Mouse (Mus musculus): ENCODE measurements around the gene Aaas. TPM values are rescaled to one million over a fixed set of nuclear protein-coding genes. Genes with fewer than 3 reads are reported as not detected.

Gene Aaas
- polyA plus RNA-seq (2015; fragmentation: Nextera tagmentation; extraction: Ambion mirVana) = 31.3 and 36.8 TPM in 2 replicates

DNA sequence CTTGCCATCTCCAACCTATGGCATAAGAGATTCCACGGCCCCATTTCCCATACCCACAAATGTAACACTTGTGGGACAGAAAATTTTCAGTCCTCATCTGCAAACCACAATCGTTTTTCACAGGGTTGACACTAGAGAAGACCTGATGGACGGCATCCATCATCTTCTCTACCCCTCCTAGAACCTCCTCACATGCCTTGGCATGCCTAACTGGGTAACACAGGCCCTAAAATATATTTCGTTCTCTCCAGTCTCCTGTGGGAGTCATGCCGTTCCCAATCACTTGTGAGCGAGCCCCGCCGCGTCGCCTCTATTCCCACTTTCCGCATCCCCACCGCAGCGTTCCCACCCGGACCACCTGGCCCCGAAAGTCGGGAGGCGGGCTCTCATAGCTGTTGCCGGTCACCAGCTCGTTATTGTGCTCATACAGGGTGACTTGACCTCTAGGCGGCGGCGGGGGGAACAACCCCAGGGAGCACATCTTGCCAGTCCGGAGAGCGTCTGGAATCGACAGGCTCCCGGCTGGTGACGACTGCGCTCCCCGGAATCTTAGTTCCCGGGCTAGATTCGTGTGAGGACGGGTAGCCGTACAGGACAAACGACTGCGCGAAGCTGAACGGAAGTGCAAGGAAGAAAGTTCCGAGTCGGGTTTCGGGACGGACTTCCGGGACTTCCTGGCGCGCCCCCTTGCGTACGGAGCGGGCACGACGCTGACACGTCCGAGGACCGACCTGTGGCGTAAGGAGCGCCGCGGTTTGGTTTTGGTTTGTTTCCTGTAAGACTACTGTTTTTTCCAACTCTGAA, at the start of gene Aaas:
Gene Aaas, minus strand, starts transcription at position 634 of the 804 bp plus-strand sequence.
- WGBS = under 1% methylated on average over 56 of the region's 56 CpGs
- Histone ChIP-seq H3K27me3 (no peaks in the 10 kb centered on the region), H3K9me3 (no peaks in the 10 kb centered on the region), H3K36me3 (peaks cover 17% of the 10 kb centered on the region), H3K4me3 (peak within 1 kb of the TSS; percentile 81), H3K9ac (peak within 1 kb of the TSS; percentile 83), H3K4me2 (peak within 1 kb of the TSS; percentile 93), H3K27ac (replicated peaks) (peak within 1 kb of the TSS; percentile 67), H3K4me1 (replicated peaks) (peaks cover 19% of the 10 kb centered on the region)
- peak; percentile 88 for ATAC-seq (ENCODE audit: low read depth)

DNA sequence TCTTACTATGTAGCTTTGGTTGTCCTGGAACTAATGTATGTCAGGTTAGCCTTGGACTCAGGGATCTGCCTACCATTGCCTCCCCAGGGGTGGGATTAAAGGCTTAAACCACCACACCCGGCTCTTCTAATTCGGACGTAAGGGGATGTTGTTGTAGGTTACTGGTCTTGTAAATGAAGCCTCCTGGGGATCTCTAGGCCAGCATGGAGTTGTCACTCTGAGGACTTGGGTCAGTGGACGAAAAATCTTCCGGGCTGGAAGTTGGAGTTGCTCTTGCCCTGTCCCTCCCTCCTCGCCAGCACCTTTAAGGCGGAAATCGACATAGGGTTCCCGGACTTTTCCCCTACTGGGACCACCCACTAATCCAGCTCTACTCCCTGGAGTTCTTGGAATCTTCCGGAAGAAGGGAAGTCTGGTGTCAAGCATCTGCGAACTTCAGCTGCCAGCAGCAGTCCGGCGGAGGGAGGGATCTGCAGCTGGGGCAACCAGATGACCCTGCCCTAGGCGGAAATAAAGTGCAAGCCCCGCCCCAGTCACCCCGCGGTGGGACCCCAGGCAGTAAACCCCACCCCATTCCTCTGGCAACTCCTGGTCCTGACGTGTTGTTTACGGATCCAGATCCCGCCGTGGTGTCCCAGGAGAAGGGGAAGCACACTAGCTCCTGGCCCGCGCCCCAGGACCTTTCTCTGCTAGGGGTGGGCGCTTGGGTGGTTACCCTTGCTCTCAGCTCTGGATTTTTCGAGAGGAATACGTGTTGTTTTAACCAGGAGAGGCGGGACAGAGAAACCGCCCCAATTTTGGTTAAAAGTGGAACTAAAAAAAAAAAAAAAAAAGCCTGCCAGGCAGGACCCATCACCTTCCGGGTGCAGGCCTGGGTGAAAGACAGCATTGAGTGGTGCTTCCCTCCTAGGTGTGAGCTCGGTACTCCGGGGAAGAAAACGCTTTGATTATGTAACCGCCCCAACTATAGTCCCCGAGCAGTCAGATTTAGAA, 49.0 kb upstream of the Aaas start:
- Histone ChIP-seq H3K36me3 (no peaks in the 10 kb centered on the region), H3K4me3 (peak overlapping the region; percentile 37), H3K27ac (replicated peaks) (peak overlapping the region; percentile 62), H3K27me3 (no peaks in the 10 kb centered on the region), H3K9ac (peak overlapping the region; percentile 64), H3K9me3 (no peaks in the 10 kb centered on the region), H3K4me2 (peak overlapping the region; percentile 67), H3K4me1 (replicated peaks) (peaks cover 18% of the 10 kb centered on the region)
- ATAC-seq (ENCODE audit: low read depth) = peak; percentile 67; the same call in 1 of the 2 replicates
- 5% methylated on average over 34 of the region's 34 CpGs for WGBS

DNA sequence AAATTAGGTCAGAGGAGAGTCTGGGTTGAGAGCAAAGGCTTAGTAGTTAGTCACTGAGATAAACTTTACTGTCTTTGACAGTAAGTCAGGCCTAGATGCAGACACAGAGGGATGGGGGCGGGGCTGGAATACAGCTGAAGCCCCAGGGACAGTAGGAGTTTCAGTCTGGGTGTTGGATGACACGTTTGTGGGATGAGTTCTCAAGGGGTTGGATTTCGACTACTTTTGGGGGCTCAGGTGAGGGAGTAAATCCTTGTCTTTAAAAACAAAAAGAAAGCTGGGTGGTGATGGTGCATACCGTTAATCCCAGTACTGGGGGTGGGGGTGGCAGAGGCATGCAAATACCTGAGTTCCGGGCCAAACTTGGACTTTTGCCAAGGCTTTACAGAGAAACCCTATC, 48.1 kb upstream of the Aaas start:
- ATAC-seq (ENCODE audit: low read depth) = no peak
- WGBS = 25% methylated on average over 5 of the region's 5 CpGs
- H3K4me2 ChIP-seq = 0 out of 2 replicates have a peak overlapping the region, but pooled peaks have one; percentile 67

DNA sequence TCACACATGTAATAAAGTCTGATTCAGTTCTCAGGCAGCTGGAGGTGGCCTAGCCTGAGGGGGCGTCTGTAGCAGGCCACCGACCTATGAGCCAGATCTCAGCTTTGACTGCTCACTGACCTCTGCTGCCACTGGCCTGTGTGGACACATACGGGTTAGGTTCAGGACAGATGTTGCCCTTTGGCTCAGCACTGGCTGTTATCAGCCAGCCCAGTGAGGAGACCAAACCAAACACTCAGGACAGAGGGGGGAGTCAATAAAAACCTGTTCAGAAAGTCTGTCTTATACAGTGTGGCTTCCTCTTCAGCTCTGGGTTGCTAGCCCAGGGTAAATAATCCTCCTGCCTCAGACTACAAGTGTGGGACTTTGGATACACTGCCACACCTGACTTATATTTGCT, 44.5 kb upstream of the Aaas start:
- H3K4me2 ChIP-seq = no peak overlapping the region
- peaks cover 16% of the 10 kb centered on the region for H3K4me1 ChIP-seq (replicated peaks)

More for the DNA sequence above, 48.1 kb upstream of the Aaas start:
- Histone ChIP-seq H3K9me3 (no peaks in the 10 kb centered on the region), H3K27me3 (no peaks in the 10 kb centered on the region), H3K4me1 (replicated peaks) (peaks cover 18% of the 10 kb centered on the region), H3K27ac (replicated peaks) (no peak overlapping the region), H3K4me3 (no peak overlapping the region), H3K36me3 (no peaks in the 10 kb centered on the region), H3K9ac (no peak overlapping the region)

DNA sequence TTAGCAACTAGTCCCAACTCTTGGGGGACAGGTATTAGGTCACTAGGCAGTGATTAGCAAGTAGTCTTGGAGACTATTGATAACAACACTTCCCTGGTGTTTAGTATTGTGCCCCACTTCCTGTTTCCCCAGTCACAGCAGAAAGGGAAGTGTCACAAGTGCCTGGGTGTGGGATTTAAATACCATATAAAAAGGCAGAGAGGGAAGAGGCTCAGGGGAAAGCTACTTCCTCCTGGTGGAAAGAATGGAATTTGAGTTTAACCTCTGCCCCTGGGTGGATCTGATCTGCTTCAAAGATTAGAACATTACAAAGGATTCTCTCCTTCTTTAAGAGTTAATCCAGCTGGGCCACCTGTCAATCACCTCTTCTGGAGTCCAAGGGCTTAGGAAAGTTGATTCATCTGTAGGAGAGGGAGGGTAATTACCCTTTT, 43.0 kb upstream of the Aaas start:
- Histone ChIP-seq H3K36me3 (no peaks in the 10 kb centered on the region), H3K9me3 (no peaks in the 10 kb centered on the region), H3K4me3 (no peak overlapping the region), H3K4me2 (no peak overlapping the region), H3K4me1 (replicated peaks) (0 out of 2 replicates have a peak, but pooled peaks cover 1% of the 10 kb centered on the region), H3K27me3 (no peaks in the 10 kb centered on the region), H3K27ac (replicated peaks) (no peak overlapping the region), H3K9ac (no peak overlapping the region)
- no peak for ATAC-seq (ENCODE audit: low read depth)

More for the DNA sequence above, 44.5 kb upstream of the Aaas start:
- H3K9ac ChIP-seq = no peak overlapping the region
- ATAC-seq (ENCODE audit: low read depth) = no peak
- H3K27me3 ChIP-seq = no peaks in the 10 kb centered on the region
- no peaks in the 10 kb centered on the region for H3K9me3 ChIP-seq
- WGBS = 30% methylated on average over 3 of the region's 3 CpGs
- H3K36me3 ChIP-seq = no peaks in the 10 kb centered on the region
- H3K4me3 ChIP-seq = no peak overlapping the region
- no peak overlapping the region for H3K27ac ChIP-seq (replicated peaks)

DNA sequence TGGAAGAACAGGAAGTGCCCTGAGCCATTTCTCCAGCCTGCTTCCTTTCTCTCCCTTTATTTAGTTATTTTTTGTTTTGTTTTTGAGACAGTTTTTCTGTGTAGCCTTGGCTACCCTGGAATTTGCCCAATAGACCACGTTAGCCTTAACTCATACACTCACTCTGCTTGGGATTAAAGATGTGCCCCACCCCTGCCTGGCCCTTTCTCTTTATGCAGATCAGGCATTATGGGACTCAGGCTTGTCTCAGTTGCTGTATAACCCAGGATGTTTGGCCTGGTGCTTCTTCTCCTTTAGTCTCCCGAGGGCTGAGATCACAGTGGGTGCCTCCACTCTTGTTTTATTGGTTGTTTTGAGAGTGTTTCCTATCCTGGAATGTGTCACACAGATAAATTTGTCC, 41.9 kb upstream of the Aaas start:
- Histone ChIP-seq H3K27ac (replicated peaks) (no peak overlapping the region), H3K27me3 (no peaks in the 10 kb centered on the region), H3K4me1 (replicated peaks) (no peaks in the 10 kb centered on the region), H3K9ac (no peak overlapping the region), H3K36me3 (no peaks in the 10 kb centered on the region), H3K9me3 (no peaks in the 10 kb centered on the region), H3K4me3 (no peak overlapping the region), H3K4me2 (no peak overlapping the region)
- no peak for ATAC-seq (ENCODE audit: low read depth)
- WGBS = 59% methylated on average over 2 of the region's 2 CpGs

DNA sequence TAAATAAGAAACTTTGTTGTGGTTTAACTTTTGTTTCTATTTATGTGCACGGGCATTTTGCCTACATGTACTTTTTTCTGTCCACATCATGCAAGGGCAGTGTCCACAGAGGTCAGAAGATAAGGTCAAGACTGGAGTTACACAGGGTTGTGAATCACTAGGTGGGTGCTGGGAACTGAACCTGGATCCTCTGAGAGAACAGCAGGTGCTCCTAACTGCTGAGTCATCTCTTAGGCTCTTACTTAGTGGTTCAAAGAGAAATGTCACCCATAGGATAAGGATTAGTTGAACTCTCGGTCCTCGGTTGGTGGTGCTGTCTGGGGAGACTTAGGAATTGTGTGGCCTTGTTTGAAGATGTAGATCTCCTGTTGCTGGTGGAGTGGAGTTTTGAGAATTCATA, 38.4 kb upstream of the Aaas start:
- Histone ChIP-seq H3K4me2 (no peak overlapping the region), H3K27ac (replicated peaks) (no peak overlapping the region), H3K4me3 (no peak overlapping the region), H3K9ac (no peak overlapping the region), H3K27me3 (no peaks in the 10 kb centered on the region), H3K36me3 (no peaks in the 10 kb centered on the region), H3K4me1 (replicated peaks) (no peaks in the 10 kb centered on the region), H3K9me3 (no peaks in the 10 kb centered on the region)
- ATAC-seq (ENCODE audit: low read depth) = no peak
- 88% methylated on average over 3 of the region's 3 CpGs for WGBS

DNA sequence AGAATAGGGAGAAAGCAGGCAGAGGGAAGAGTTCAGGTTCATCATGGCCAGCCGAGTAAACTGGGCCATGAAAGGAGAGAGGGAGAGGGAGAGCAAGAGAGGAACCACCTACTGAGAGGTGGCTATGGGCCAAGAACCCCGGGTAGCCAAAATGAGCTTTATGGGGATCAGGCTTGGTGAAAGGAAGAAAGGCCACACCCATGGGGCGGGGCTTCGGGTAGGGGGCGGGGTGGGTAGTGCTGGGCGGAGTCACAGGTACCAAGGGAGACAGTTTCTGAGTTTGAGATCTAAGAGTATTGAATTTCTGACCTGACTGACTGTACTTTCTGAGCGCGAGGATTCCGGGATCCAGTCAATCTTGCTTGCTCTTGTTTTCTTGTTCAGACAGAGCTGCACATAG, 36.1 kb upstream of the Aaas start:
- H3K36me3 ChIP-seq = no peaks in the 10 kb centered on the region
- no peak for ATAC-seq (ENCODE audit: low read depth)
- H3K4me1 ChIP-seq (replicated peaks) = 0 out of 2 replicates have a peak, but pooled peaks cover 3% of the 10 kb centered on the region
- H3K27ac ChIP-seq (replicated peaks) = no peak overlapping the region
- H3K9me3 ChIP-seq = no peaks in the 10 kb centered on the region
- H3K9ac ChIP-seq = no peak overlapping the region
- no peaks in the 10 kb centered on the region for H3K27me3 ChIP-seq
- H3K4me2 ChIP-seq = no peak overlapping the region
- no peak overlapping the region for H3K4me3 ChIP-seq
- 51% methylated on average over 9 of the region's 9 CpGs for WGBS

DNA sequence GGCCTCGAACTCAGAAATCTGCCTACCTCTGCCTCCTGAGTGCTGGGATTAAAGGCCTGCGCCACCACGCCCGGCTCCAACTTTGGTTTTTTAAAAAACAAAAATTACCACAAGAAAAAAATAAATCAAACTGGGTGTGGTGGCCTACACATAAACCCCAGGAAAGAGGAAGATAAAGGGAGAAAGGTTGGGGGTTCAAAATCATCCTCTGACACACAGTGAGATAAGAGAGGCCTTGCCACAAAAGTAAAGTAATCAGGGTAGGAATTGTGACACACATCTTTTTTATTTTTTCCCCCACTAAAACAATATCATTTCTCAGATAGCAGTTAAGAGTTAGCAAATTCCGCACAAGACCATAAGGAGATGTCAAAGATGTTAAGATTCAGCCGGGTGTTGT, 33.1 kb upstream of the Aaas start:
- Histone ChIP-seq H3K9me3 (no peaks in the 10 kb centered on the region), H3K4me3 (no peak overlapping the region), H3K9ac (no peak overlapping the region), H3K36me3 (no peaks in the 10 kb centered on the region), H3K4me1 (replicated peaks) (0 out of 2 replicates have a peak, but pooled peaks cover 3% of the 10 kb centered on the region), H3K27me3 (no peaks in the 10 kb centered on the region), H3K27ac (replicated peaks) (no peak overlapping the region), H3K4me2 (no peak overlapping the region)
- 85% methylated on average over 6 of the region's 6 CpGs for WGBS
- ATAC-seq (ENCODE audit: low read depth) = no peak

DNA sequence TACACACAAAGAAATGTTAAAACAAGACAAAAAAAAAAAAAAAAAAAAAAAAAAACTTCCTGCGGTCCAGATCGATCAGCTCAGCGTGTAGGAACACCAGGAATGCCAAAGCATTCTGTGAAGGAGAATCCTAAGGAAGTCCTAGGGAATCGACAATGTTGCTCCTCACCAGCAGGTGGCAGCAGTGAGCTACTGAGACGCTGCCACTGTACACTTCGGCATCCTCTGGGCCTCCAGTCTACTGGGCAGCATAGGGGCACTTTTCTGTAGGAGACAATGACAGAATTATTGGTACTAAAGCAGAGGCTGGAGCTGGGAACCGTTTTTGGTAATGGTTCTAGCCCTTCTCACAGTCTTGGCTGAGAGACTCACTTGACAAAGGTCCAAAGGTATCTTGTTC, 31.0 kb upstream of the Aaas start:
- Histone ChIP-seq H3K4me1 (replicated peaks) (peaks cover 15% of the 10 kb centered on the region), H3K27ac (replicated peaks) (no peak overlapping the region), H3K9ac (no peak overlapping the region), H3K27me3 (no peaks in the 10 kb centered on the region), H3K9me3 (no peaks in the 10 kb centered on the region), H3K4me3 (no peak overlapping the region), H3K4me2 (no peak overlapping the region), H3K36me3 (no peaks in the 10 kb centered on the region)
- 3% methylated on average over 7 of the region's 7 CpGs for WGBS
- peak; percentile 70 for ATAC-seq (ENCODE audit: low read depth)

DNA sequence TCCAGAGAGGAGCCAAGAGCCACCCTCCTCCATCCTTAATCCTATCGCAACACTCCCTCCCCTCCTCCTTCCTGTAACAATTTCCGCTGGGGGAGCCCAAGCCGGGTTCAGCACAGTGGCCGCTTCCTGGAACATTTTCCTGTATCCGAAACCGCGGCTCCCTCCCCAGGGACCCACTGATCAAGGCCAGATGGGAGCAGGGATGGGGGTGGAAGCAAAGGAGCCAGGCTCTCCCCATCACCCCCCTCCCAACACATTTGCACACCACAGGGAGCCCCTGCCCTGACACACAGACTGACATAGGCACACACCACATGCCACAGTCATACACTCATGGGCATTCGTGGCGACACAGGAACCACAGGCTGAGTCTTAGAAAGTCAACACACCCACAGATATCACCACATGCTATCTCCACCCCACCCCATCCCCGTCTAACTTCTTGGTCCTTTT, 27.3 kb upstream of the Aaas start:
- peaks cover 22% of the 10 kb centered on the region for H3K4me1 ChIP-seq (replicated peaks)
- H3K9ac ChIP-seq = peak overlapping the region; percentile 18; the same call in 1 of the 2 replicates
- H3K9me3 ChIP-seq = no peaks in the 10 kb centered on the region
- WGBS = 3% methylated on average over 10 of the region's 10 CpGs
- H3K4me3 ChIP-seq = no peak overlapping the region
- ATAC-seq (ENCODE audit: low read depth) = peak; percentile 19; the same call in 1 of the 2 replicates
- peak overlapping the region; percentile 73 for H3K27ac ChIP-seq (replicated peaks)
- H3K27me3 ChIP-seq = 0 out of 2 replicates have a peak, but pooled peaks cover 4% of the 10 kb centered on the region
- H3K36me3 ChIP-seq = no peaks in the 10 kb centered on the region
- peak overlapping the region; percentile 84 for H3K4me2 ChIP-seq

DNA sequence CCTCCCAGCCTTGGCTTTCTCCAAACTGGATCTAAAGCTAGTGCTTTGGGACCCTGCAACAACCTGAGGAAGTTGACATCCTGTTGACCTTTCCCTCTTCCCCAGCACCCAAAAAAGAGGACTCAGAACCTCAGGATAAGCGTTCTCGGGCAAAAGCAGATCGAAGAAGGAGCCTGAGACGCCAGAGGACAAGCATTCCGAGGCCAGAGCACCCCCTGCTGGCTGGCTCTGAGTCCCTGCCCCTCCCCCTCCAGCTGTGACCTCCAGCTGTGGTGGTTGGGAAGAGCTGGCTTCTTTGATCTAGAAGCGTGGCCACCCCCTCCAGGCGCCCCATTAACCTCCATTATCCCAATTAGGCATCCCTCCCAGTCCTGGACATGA, 26.6 kb upstream of the Aaas start:
- Histone ChIP-seq H3K36me3 (no peaks in the 10 kb centered on the region), H3K9ac (peak overlapping the region; percentile 75), H3K27me3 (0 out of 2 replicates have a peak, but pooled peaks cover 4% of the 10 kb centered on the region), H3K4me1 (replicated peaks) (peaks cover 22% of the 10 kb centered on the region), H3K4me2 (peak overlapping the region; percentile 84), H3K27ac (replicated peaks) (peak overlapping the region; percentile 73), H3K9me3 (no peaks in the 10 kb centered on the region), H3K4me3 (peak overlapping the region; percentile 51)
- 0% methylated on average over 7 of the region's 7 CpGs for WGBS
- ATAC-seq (ENCODE audit: low read depth) = peak; percentile 52
